In genomic region chr11:22225619-22226018, GRCm38 (mm10) we compare ENCODE assay signal across 7 mouse cellular contexts.
DNase-seq lines count a peak whose midpoint lies in the region; ATAC-seq and TF ChIP-seq lines count a peak whose summit lies in the region.

No protein-coding gene starts in this region.

- H3K36me3 ChIP-seq in CH12.LX (replicated peaks in 1 of 2; ENCODE audit: control insufficient read depth in 1 of 2, insufficient read depth in 1 of 2, low read length in 1 of 2), result peaks cover 0 to 2% of the 10 kb centered on the region in 2 experiments
- H3K36me3 ChIP-seq in embryonic facial prominence, embryonic 14.5 days (ENCODE audit: control insufficient read depth, insufficient read depth, low read length), result no peaks in the 10 kb centered on the region

- no peak overlapping the region for H3K4me2 ChIP-seq in CH12.LX (ENCODE audit: insufficient read depth, low read depth, poor library complexity, severe bottlenecking)
- no peak overlapping the region for H3K4me2 ChIP-seq in embryonic facial prominence, embryonic 14.5 days (ENCODE audit: low read depth, low read length)

- no peak overlapping the region for H3K4me3 ChIP-seq in CH12.LX (replicated peaks in 1 of 3; ENCODE audit: low read depth in 2 of 3, low read length in 2 of 3, poor library complexity in 1 of 3)
- H3K4me3 ChIP-seq in embryonic facial prominence, embryonic 14.5 days (ENCODE audit: low read depth, low read length), result no peak overlapping the region

- dilution Hi-C loops in CH12.LX (cut with MboI; ENCODE audit: extremely low pct_ligation_motif_present, extremely low pct_unique_long_range_greater_than_20kb, low sequenced_read_pairs), result no loop called here

- TF ChIP-seq CTCF in CH12.LX (conservative IDR thresholded peaks at IDR 0.05 in 1 of 2, IDR thresholded peaks at IDR 0.05 in 1 of 2; ENCODE audit: low read depth in 2 of 2, low read length in 2 of 2), result peak; percentile 35 to 91; a peak in 3 of 4 replicates

- TF ChIP-seq POLR2A in CH12.LX (IDR thresholded peaks at IDR 0.05; ENCODE audit: low read depth, low read length), result no peak

- 45% methylated on average over 2 of the region's 2 CpGs for WGBS in embryonic facial prominence, embryonic 14.5 days

- peak; percentile 39 for DNase-seq in kidney, adult 9 months
- DNase-seq in kidney, postnatal 10 days, result no peak
- DNase-seq in A20 (ENCODE audit: low read depth, low spot score), result peak; percentile 41
- peak; percentile 49 for DNase-seq in CH12.LX (ENCODE audit: extremely low read depth)
- DNase-seq in embryonic facial prominence, embryonic 14.5 days (ENCODE audit: low spot score), result peak; percentile 60
- no peak for DNase-seq in Muller cell, postnatal 12 days (ENCODE audit: inconsistent ontology term)
- no peak for DNase-seq in right cerebral cortex, postnatal 25 days

- H3K27ac ChIP-seq in CH12.LX (ENCODE audit: insufficient read depth, low read depth), result no peak overlapping the region
- no peak overlapping the region for H3K27ac ChIP-seq in embryonic facial prominence, embryonic 14.5 days (replicated peaks; ENCODE audit: low read depth, low read length)

- no peaks in the 10 kb centered on the region for H3K79me2 ChIP-seq in CH12.LX (replicated peaks; ENCODE audit: control insufficient read depth, extremely low read depth, insufficient read depth, poor library complexity, severe bottlenecking)

- no peak for TF ChIP-seq EP300 in CH12.LX (IDR thresholded peaks at IDR 0.05; ENCODE audit: low read length)

- in situ Hi-C loops in CH12.LX (cut with MboI; ENCODE audit: low pct_ligation_motif_present, low pct_unique_long_range_greater_than_20kb, low sequenced_read_pairs), result loop anchor here (5.0 to 10.0 kb wide), 2 partner anchors 387 to 729 kb away; no protein-coding TSS in a partner anchor

- H3K27me3 ChIP-seq in CH12.LX (replicated peaks), result no peaks in the 10 kb centered on the region
- H3K27me3 ChIP-seq in embryonic facial prominence, embryonic 14.5 days (replicated peaks; ENCODE audit: control insufficient read depth, insufficient read depth, low read length), result no peaks in the 10 kb centered on the region

- no peaks in the 10 kb centered on the region for H3K9me3 ChIP-seq in CH12.LX (replicated peaks; ENCODE audit: low read length)
- H3K9me3 ChIP-seq in embryonic facial prominence, embryonic 14.5 days (ENCODE audit: control insufficient read depth, low read length), result no peaks in the 10 kb centered on the region

- ATAC-seq in embryonic facial prominence, embryonic 14.5 days (ENCODE audit: low read depth), result no peak

- TF ChIP-seq RAD21 in CH12.LX (IDR thresholded peaks at IDR 0.05; ENCODE audit: low read depth, low read length), result peak; percentile 96

- H3K9ac ChIP-seq in CH12.LX (ENCODE audit: insufficient read depth, low read depth), result no peak overlapping the region
- H3K9ac ChIP-seq in embryonic facial prominence, embryonic 14.5 days (ENCODE audit: low read depth, low read length), result no peak overlapping the region

- H3K4me1 ChIP-seq in CH12.LX (ENCODE audit: control insufficient read depth in 1 of 2, insufficient read depth in 2 of 2), result peaks cover 3 to 8% of the 10 kb centered on the region in 2 experiments; a peak in 2 of 4 replicates
- no peaks in the 10 kb centered on the region for H3K4me1 ChIP-seq in embryonic facial prominence, embryonic 14.5 days (ENCODE audit: control insufficient read depth, insufficient read depth, low read length)

TF ChIP-seq in CH12.LX, 34 proteins besides CTCF, POLR2A, EP300 and RAD21:
- TF ChIP-seq POLR2AphosphoS2 (IDR thresholded peaks at IDR 0.05; ENCODE audit: low read depth, low read length) (no peak), MAFK (IDR thresholded peaks at IDR 0.05; ENCODE audit: insufficient replicate concordance, low read length) (peak; percentile 70; the same call in 1 of the 2 replicates), HCFC1 (IDR thresholded peaks at IDR 0.05; ENCODE audit: low read depth, low read length) (no peak), MYC (IDR thresholded peaks at IDR 0.05; ENCODE audit: low read depth, low read length) (peak; percentile 37; the same call in 1 of the 2 replicates), SMC3 (IDR thresholded peaks at IDR 0.05; ENCODE audit: low read depth, low read length) (peak; percentile 82), ZC3H11A (IDR thresholded peaks at IDR 0.05; ENCODE audit: low read depth, low read length) (peak; percentile 69), USF1 (IDR thresholded peaks at IDR 0.05; ENCODE audit: low read depth, low read length) (no peak), NELFE (IDR thresholded peaks at IDR 0.05; ENCODE audit: low read depth, low read length) (no peak), TBP (conservative IDR thresholded peaks at IDR 0.05; ENCODE audit: low read depth, low read length) (no peak)

Comparison
In these comparisons a context has a peak if more than half of its experiments do, and no peak if none do; other contexts are left out.
1. DNase-seq: peak in kidney, adult 9 months (single experiment), A20 (single experiment), CH12.LX (single experiment) and embryonic facial prominence, embryonic 14.5 days (single experiment); none in kidney, postnatal 10 days (single experiment), Muller cell, postnatal 12 days (single experiment) and right cerebral cortex, postnatal 25 days (single experiment).